Comparison of ENCODE assay signal across 8 mouse cellular contexts in the genomic region with DNA sequence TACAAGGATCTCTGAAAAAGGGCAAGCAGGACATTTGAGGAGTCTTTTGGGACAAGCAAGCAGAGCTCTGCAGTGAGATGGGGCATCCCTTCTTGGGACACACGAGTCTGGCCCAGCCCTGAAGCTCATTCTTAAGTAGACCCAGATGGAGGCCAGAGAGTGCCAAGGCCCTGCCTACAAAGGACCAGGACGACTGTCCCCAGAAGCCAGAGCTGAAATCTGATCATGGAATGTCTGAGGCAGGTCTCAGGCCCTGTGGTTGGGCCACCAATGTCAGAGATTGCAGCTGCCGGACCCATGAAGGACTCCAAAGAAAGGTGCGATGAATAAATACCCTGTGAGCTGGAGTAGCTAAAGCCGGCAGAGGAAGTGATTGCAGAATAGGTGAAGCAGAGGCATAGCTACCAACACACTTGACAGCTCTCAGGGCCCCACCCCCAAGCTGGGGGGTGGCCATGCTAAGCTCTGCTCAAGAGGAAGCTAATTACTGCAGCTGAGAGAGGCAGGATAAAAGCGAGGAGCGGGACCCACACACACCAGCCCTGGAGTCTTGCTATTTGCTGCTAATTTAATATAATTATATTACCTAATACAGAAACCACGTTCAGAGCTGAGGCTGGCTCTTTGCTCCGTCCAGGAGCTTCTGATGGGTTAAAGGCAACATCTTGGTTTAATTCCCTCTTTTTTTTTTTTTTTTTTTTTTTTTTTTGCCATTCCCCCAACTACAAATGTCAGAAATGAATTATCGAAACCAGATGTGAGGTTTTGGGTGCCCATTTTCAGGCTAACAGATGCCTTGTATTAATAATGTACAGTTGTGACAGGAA. TPM values are rescaled to one million over a fixed set of nuclear protein-coding genes. Genes with fewer than 3 reads are reported as not detected.
DNase-seq lines count a peak whose midpoint lies in the region; ATAC-seq and TF ChIP-seq lines count a peak whose summit lies in the region.

No protein-coding gene starts in this region.

- 0 out of 2 replicates have a peak overlapping the region, but pooled peaks have one; percentile 4 for H3K9ac ChIP-seq in forebrain, embryonic 12.5 days
- H3K9ac ChIP-seq in lung, postnatal 0 days (replicated peaks; ENCODE audit: low read depth) = no peak overlapping the region

- no peak for TF ChIP-seq CTCF in lung, postnatal 0 days (IDR thresholded peaks at IDR 0.05)

- H3K9me3 ChIP-seq in forebrain, embryonic 12.5 days = no peaks in the 10 kb centered on the region
- H3K9me3 ChIP-seq in lung, postnatal 0 days (ENCODE audit: low read length) = no peaks in the 10 kb centered on the region

- H3K27me3 ChIP-seq in forebrain, embryonic 12.5 days = peaks cover 5% of the 10 kb centered on the region; the same call in 1 of the 2 replicates
- H3K27me3 ChIP-seq in lung, postnatal 0 days (replicated peaks; ENCODE audit: insufficient read depth, low read length) = no peaks in the 10 kb centered on the region

- H3K36me3 ChIP-seq in forebrain, embryonic 12.5 days (replicated peaks) = no peaks in the 10 kb centered on the region
- no peaks in the 10 kb centered on the region for H3K36me3 ChIP-seq in lung, postnatal 0 days (ENCODE audit: insufficient read depth, low read length)

- H3K4me2 ChIP-seq in forebrain, embryonic 12.5 days = 0 out of 2 replicates have a peak overlapping the region, but pooled peaks have one; percentile 13
- H3K4me2 ChIP-seq in lung, postnatal 0 days (replicated peaks; ENCODE audit: low read depth, low read length) = no peak overlapping the region

- H3K4me3 ChIP-seq in forebrain, embryonic 12.5 days (replicated peaks) = no peak overlapping the region
- no peak overlapping the region for H3K4me3 ChIP-seq in lung, postnatal 0 days (ENCODE audit: low read depth, low read length)

- DNase-seq in heart, adult 11 months = peak; percentile 92
- no peak for DNase-seq in heart, adult 9 months (ENCODE audit: low spot score in 2 of 2)
- DNase-seq in 3134 (ENCODE audit: extremely low read depth, insufficient read length, low spot score) = peak; percentile 68
- peak; percentile 65 for DNase-seq in lung, postnatal 0 days (ENCODE audit: low spot score)
- peak; percentile 68 for DNase-seq in thymus, postnatal 14 days
- no peak for DNase-seq in cerebellum, postnatal 14 days
- DNase-seq in ovary, postnatal 14 days (ENCODE audit: low spot score) = no peak

- peak overlapping the region; percentile 66 for H3K27ac ChIP-seq in forebrain, embryonic 12.5 days
- H3K27ac ChIP-seq in lung, postnatal 0 days (ENCODE audit: low read length) = no peak overlapping the region

- peak; percentile 83 for ATAC-seq in forebrain, embryonic 12.5 days (ENCODE audit: low FRiP score)
- ATAC-seq in lung, postnatal 0 days = peak; percentile 58

- no peak for TF ChIP-seq EP300 in lung, postnatal 0 days (IDR thresholded peaks at IDR 0.05)

- peaks cover 33% of the 10 kb centered on the region for H3K4me1 ChIP-seq in forebrain, embryonic 12.5 days
- peaks cover 10% of the 10 kb centered on the region; the same call in 1 of the 2 replicates for H3K4me1 ChIP-seq in lung, postnatal 0 days (ENCODE audit: insufficient read depth, low read depth, low read length)

- 15% methylated on average over 10 of the region's 10 CpGs for WGBS in forebrain, embryonic 12.5 days
- 37% methylated on average over 10 of the region's 10 CpGs for WGBS in lung, postnatal 0 days

RNA-seq across cellular contexts. Expression of gene Hhat, which starts 28.4 kb away (rescaled TPM):
- 4.4 and 7.6 TPM in 2 replicates for polyA plus RNA-seq in forebrain, embryonic 12.5 days (2016; fragmentation: Nextera tagmentation; extraction: Ambion mirVana)
- polyA plus RNA-seq in lung, postnatal 0 days (2015; fragmentation: Nextera tagmentation; extraction: Ambion mirVana) = 2.4 and 3.5 TPM in 2 replicates

RNA-seq across cellular contexts. Expression of gene Sertad4, which starts 56.2 kb away (rescaled TPM):
- 24.5 and 25.8 TPM in 2 replicates for polyA plus RNA-seq in forebrain, embryonic 12.5 days (2016; fragmentation: Nextera tagmentation; extraction: Ambion mirVana)
- 3.2 and 3.4 TPM in 2 replicates for polyA plus RNA-seq in lung, postnatal 0 days (2015; fragmentation: Nextera tagmentation; extraction: Ambion mirVana)

Comparison
In these comparisons a context has a peak if more than half of its experiments do, and no peak if none do; other contexts are left out.
1. DNase-seq: peak in heart, adult 11 months (single experiment), 3134 (single experiment), lung, postnatal 0 days (single experiment) and thymus, postnatal 14 days (single experiment); none in heart, adult 9 months (0 of 2), cerebellum, postnatal 14 days (0 of 2) and ovary, postnatal 14 days (single experiment).